Mouse (Mus musculus) erythroblast, embryonic 14.5 days (primary cell): Measurements from ENCODE around the gene Borcs6.

Source experiments
- GATA1 ChIP-seq: IDR thresholded peaks from 2 replicates; pipeline ENCODE4 v1.6.1; 2012; ENCODE audit warnings: low read length, inconsistent platforms, mixed read lengths
- TAL1 ChIP-seq: IDR thresholded peaks from 3 replicates; pipeline ENCODE4 v1.6.1; 2012; ENCODE audit warnings: low read length, inconsistent platforms, mixed read lengths

- TF ChIP-seq GATA1 (no peak), TAL1 (no peak)
These were observed 42.8 kb downstream of the Borcs6 start for GRCm38 (mm10) chr11:69102403-69102725.
